Mouse (Mus musculus) NIH3T3 (cell line): ENCODE results near the gene Serinc2.

Experiments
- DNase-seq: peaks from one replicate; pipeline ENCODE4 v3.0.0-alpha.2; 2012; ENCODE audit warnings: low read depth

Serinc2 gene

GRCm38 (mm10) chr4:130279105-130279504 lies at the start of gene Serinc2:
Serinc2 (minus strand) TSS chr4:130279205.
- no peak for DNase-seq

DNA sequence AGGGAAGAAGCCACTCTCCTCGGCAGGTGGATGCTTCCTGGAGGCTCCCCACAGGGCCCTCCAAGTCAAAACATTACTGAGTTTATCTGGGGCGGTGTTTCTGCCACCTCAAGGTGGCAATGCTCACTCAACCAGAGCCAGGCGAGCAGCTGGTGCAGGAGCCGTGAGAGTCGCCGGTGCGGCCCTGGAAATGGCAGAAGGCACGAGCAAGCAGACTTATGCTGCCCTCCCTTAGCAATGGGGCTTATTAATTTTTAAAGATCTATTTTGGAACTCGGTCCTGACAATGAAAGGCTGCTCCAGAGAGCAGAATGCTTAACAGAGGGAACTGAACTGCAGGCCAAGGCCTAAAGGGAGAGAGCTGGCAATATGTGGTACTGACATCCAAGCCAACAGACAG lies 48.4 kb upstream of the Serinc2 start:
- DNase-seq: no peak

DNA sequence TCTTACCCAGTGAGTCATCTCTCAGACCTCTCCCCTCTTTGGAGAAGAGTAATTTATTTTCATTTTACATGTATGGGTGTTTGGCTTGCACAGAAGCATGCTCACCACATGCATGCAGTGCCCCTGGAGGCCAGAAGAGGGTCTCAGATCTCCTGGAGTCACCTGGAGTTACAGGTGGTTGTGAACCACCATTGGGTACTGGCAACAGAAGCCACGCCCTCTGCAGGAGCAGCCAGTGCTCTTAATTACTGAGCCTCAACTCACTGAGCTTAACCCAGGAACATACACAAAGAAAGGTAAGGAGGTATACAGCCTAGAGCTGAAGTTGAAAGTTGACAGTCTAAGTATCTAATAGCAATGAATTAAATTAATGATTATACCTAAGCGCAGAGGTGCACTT lies 46.4 kb upstream of the Serinc2 start:
- no peak for DNase-seq

DNA sequence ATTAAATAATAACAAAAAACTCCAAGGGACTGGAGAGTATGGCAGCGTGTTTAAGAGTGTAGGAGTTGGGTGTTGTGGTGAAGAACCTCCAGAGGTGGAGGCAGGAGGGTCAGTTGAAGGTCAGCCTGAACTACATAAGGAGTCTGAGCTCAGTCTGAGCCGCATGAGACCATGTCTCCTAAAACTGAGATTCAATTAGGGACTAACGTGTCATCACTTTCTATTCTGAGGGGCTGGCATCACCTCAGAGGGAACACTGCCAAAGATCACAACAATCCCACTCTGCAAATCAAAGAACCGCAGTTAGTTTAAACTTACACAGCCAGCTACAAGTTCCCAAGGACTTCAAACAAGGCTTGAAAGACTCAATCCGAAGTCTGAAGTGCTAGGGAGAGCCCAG lies 44.6 kb upstream of the Serinc2 start:
- DNase-seq: no peak

DNA sequence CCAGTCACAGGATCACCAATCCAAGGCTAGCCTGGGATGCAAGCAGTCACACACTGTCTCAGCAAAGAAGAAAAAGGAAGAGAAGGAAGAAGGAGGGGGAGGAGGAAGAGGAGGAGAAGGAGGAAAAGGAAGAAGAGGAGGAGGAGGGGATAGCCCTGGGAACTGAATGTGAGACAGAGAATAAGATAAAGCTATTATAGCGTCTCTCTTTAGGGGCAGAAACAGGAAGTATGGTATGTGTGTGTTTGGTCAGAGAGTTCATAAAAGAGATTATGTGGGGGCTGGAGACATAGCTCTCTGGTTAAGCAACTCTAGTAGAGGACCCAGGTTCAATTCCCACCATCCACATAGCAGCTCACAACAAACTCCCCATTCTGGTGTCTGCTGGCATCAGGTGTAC lies 44.2 kb upstream of the Serinc2 start:
- no peak for DNase-seq

GRCm38 (mm10) chr4:130322567-130322966 lies 43.6 kb upstream of the Serinc2 start:
- DNase-seq: no peak

DNA sequence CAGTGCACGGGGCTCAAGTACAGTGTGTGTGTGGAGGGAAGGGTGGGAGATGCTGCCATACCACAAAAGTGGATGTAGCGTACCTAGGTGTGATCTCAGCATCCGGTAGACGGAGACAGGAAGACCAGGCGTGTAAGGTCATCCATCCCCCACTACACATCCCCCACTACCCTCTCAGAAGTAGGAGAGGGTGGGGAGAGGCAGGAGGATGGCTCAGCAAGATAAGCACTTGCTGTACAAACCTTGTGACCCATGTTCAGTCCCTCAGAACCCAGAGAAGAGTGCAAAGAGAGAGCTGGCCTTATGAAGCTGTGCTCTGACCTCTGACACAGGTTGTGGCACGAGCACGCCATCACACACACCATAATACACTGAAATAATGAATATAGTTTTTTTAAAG lies 42.6 kb upstream of the Serinc2 start:
- DNase-seq: no peak

DNA sequence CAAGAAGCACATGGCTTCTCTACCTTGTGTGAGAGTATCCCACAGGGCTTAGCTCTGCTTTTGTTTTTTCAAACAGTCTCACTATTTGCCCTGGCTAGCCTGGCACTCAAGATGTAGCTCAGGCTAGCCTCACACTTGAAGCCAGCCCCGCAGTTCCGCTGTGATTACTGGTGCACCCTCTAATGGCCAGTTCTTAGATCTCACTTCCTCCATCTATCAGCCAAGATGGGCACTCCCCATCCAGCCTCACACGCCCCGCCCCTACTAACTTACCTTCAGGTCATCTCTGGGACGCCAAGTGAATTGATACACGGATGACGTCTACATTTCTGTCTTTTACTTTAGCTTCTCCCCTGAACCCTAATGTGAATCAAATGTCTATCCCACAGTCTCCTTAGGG lies 40.6 kb upstream of the Serinc2 start:
- DNase-seq: no peak

DNA sequence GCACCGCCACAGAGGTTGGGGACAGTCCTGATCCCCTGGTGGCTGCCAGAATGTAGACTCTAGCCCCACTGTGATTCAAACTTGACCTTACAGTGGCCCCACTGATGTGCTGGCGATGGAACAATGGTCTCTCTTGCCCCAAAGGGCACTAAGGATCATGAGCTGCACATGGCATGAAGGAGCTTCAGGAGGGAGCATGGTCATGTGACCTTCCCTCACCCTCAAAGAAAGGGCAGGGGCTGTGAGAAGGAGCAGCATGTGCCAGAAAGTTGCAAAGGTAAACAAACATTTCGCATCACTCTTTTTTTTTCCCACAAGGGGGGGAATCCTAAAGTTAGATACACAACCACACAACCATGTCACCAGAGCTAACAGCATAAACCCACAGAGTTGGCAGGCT lies 39.1 kb upstream of the Serinc2 start:
- peak; percentile 30 for DNase-seq

- no peak for DNase-seq
Measured at GRCm38 (mm10) chr4:130316691-130317090, 37.7 kb upstream of the Serinc2 start.

DNA sequence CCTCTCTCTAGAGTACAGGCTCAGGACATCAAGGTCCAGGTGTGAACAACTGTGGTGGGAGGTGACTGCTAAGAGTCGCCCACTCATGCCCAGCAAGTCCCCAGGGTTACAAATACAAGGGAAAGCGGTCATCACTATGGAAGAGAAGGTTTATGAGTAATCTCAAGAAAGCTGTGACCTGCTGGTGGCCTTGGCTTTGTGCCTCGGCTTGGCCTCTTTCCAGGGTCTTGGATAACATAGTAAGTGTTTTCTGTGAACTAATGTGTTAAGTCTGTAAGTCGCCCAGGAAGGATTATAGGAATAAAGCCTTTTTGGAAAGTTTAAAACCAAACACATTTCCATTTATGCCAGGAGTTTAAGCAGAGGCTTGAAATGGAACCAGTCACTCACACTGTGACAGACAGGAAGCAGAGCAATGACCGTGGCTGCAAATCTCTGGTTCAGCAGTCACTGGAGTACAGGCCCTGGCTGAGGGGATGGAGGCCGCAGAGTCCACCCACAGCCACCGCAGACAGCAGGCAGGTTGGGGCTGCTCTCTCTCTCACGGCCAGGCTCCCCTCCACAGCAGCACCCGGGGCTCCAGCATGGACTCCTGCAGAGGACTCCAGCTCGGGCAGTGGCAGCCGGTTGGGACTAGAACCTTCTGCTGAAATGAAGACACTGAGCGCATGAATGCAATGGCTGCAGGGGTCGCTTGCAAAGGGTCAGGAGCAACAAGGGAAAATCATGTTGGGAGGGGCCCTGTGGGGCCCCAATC lies 36.9 kb upstream of the Serinc2 start:
- DNase-seq: peak; percentile 63

DNA sequence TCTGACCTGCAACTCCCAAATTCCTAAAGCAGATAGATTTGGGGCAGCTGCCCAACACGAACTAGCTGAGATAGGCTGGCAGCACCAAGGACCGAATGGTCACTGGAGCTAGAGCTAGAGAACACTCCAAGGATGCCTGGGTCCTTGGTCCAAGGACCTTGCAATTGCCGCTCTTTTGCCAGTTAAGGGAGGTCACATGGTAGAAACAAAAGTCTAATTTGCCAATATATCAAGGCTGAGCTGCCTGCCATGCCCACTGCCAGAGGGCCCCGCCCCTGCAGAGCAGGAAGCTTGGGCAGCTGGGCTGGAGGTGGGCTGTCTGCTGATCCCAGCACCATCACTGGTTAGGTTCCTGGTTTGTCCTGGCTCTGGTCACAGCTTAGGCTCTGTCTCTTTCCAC lies 34.5 kb upstream of the Serinc2 start:
- no peak for DNase-seq

GRCm38 (mm10) chr4:130312526-130312925 lies 33.5 kb upstream of the Serinc2 start:
- DNase-seq: no peak

GRCm38 (mm10) chr4:130309254-130309653 lies 30.2 kb upstream of the Serinc2 start:
- no peak for DNase-seq

DNA sequence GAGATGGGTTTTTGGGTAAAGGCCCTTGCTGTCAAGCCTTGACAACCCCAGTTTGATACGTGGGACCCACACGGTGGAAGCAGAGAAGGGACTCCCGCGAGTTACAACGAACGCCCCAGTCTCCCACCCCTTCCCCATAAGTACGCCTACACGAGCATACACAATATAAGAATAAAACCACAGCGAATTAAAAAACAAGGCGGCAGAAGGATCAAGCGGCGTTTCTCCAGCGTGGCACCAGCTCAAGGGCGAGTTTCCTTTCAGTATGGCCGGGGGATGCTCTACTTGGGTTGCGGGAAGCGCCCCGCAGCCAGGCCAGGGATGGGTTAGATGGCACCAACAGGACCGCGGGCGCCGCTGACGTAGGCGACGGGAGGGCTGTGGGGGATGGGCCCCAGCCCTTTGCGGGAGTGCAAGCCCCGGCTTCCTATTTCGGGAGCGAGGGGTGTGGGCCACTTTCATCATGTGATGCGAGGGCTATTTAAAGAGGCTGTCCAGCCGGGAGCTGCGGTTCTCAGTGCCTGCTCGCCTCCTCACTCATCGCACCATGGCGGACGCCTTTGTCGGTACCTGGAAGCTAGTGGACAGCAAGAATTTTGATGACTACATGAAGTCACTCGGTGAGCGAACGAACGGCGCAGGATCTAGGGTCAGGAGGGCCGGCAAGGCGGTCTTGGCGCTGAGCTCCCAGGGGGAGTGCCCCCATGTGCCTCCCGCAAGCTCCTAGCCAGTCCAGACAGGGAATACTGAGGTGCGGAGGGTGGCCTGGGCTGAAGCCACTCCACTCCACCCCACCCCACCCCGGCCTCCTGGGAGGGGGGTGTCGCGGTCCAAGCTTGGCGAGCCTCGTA lies 29.5 kb upstream of the Serinc2 start, which contains the start of the genes Fabp3 and Gm10570:
Gene Fabp3, plus strand, starts transcription at position 365 of the 851 bp plus-strand sequence.
Gene Gm10570, minus strand, starts transcription at position 444 of the 851 bp plus-strand sequence.
- DNase-seq: no peak

GRCm38 (mm10) chr4:130307851-130308230 lies 28.8 kb upstream of the Serinc2 start:
- DNase-seq: no peak

DNA sequence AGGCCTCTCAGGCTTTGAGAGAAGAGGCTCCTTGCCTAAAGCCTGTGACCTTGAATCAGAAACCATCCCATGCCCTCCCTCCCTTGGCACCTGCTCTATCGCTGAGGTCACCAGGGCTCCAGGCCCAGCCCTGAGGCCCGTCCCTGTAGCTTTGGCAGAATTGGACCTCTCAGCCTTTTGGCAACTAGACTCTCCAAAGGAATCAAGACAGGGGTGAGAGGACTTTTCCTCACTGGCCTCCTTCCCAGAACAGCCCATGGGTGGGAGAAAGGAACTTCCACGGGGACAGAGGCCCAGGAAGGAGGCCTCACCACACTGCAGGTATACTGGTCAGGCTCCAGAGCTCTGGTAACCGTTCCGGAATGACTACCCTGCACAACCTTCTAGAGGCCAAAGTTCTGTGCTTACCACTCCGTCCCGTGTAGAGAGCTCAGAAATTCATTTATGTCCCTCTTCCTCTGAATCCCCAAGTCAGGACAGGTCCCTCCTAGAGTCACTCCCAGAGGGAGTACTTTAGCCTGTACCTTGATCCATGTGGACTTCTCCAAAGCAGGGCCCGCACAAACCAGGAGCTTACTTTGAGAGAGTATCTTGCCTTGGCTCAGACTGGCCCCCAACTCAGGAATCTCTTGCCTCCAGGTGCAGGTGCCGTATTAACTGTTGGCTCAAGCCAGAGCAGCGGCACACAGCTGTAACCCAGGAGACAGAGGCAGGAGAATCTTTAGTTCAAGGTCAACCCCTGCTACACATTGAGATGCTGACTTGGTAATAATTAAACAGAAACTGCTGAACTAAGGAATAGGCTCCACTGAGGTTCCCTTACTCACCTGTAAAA lies 28.0 kb upstream of the Serinc2 start:
- no peak for DNase-seq

- no peak for DNase-seq
Measured at GRCm38 (mm10) chr4:130304746-130305145, 25.7 kb upstream of the Serinc2 start.

DNA sequence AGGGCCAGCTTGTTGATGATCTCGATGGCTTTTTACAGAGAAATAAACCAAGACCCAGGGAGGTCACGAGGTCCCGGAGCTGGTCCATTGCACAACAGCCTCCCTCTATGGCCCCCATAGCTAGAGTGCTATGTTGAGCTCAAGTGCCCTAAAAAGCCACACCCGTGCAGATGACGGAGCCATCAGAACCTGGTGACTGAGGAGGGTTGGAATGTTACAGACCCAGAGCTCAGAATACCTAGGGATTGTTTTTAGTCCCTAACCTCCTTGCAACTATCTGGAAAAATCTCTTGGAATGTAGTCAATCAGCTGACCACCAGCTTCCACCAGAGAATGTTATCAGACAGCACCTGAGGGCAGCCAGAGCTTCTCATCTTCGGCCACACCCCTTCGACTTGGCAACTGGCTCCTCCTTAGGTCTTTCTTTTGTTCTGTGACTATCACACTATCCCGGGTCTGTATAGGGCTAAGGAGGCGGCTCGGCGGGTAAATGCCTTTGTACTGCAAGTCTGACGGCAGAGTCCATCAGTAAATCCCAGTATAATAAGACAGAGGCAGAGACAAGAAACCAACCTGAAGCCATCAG lies 23.4 kb upstream of the Serinc2 start:
- no peak for DNase-seq

- DNase-seq: no peak
Measured at GRCm38 (mm10) chr4:130299629-130300018, 20.6 kb upstream of the Serinc2 start.

- DNase-seq: no peak
Measured at GRCm38 (mm10) chr4:130298877-130299628, 20.0 kb upstream of the Serinc2 start.
